Mouse (Mus musculus) heart, adult 8-10 months (tissue): ENCODE results near the gene Itsn2. TPM values are rescaled to one million over a fixed set of nuclear protein-coding genes. Genes with fewer than 3 reads are reported as not detected.
"Not testable (repeated sequence)": the region's sequence is repeated elsewhere in the genome, so short reads cannot be mapped to it uniquely, and the experiment has no call there.

Experiments
- DNase-seq: peaks from one replicate; pipeline ENCODE4 v3.0.0; 2022; ENCODE audit warnings: low spot score
- total RNA-seq, 4 experiments: library from RNA; stranded (reverse); gene quantifications; 2 replicates each; pipeline ENCODE4 v1.2.4; 2022

Gene Itsn2
- 10 to 100 TPM; 37.7 to 43.4 (median 42.4) TPM for total RNA-seq

GRCm38 (mm10) chr12:4592541-4593165 is at the start of gene Itsn2, which contains the start of gene Gm3625:
Itsn2 (plus strand) TSS chr12:4592638.
Gm3625 (minus strand) TSS chr12:4592927.
- DNase-seq = peak; percentile 62

GRCm38 (mm10) chr12:4544400-4544919 is 48.0 kb upstream of the Itsn2 start:
- no peak for DNase-seq

DNA sequence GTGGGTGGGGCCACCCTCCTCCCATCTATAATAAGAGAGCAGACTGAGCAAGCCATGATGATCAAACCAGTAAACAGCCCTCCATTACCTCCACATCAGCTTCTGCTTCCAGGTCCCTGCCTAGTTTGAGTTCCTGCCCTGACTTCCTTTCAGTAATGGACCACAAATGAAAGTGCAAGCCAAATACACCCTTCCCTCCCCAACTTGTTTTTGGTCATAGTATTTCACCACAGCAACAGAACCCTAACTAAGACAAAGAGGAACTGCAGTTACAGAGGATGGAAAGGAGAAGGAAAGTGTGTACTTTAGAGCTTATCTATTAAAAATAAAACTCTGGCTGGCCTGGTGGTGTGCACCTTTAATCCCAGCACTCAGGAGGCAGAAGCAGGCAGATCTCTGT is 47.0 kb upstream of the Itsn2 start:
- no peak for DNase-seq

- DNase-seq = peak; percentile 58
These were observed 45.9 kb upstream of the Itsn2 start for GRCm38 (mm10) chr12:4546491-4546890.

- no peak for DNase-seq
These were observed 44.9 kb upstream of the Itsn2 start for GRCm38 (mm10) chr12:4547557-4547956.

DNA sequence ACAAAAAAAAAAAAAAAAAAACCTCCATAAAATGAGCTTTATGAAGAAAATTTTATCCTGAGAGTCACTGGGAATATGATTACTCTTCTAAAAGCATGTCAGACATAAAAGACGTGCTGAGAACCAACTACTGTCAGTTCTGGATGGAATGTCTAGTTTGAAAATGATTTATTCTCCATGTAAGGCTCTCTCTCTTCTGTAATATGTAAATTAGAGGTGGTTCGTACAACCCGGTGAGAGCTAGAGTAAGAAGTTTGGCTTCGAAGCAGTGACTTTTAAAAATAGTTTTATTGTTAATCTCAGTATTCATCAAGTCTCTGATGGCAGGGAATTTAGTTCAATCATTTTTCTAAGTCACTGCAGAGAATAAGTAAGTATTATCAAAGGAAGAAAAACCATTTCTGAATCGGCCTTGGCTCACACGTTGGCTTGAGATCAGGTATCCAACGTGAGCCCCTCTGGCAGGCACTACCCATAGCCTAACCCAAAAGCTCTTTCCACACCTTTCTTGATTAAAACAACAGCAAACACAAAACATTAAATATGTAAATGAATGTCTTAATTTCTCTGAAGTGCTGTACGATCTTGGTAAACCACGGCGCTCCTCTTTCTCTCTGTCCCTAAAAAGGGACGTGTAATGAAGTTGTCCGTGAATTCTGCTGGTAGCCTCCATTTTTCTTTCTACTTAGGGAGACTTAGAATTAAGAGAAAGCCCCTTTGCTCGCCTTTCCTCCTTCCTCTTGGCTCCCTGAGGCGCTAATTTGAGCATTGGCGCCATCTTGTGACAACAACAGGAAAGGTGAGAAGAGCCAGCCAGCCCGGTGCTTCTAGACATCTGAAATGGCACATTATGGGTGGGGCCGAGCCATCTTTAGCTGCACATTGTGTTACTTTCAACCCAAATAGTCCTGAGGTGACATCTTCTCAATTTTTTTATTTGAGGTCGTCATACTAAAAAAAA is 44.1 kb upstream of the Itsn2 start:
- peak; percentile 70 for DNase-seq

- DNase-seq = not testable (repeated sequence)
These were observed 38.7 kb upstream of the Itsn2 start for GRCm38 (mm10) chr12:4553704-4554103.

- no peak for DNase-seq
These were observed 37.0 kb upstream of the Itsn2 start for GRCm38 (mm10) chr12:4555451-4555850.

DNA sequence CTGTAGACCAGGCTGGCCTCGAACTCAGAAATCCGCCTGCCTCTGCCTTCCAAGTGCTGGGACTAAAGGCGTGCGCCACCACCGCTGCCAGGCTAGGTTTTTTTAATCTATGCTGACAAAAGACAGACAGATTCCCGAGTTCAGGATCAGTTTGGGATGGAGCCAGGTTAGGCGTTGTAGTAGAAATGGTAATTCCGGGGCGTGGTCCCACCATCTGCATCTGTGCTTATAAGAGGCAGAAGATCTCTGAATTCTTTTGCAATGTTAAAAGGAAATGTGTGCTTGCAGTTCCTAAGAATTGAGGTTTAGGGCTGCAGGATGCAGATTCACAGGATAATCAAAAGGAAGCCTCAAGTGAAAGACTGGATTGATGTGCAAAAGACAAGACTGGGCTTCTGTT is 35.5 kb upstream of the Itsn2 start:
- DNase-seq = no peak

DNA sequence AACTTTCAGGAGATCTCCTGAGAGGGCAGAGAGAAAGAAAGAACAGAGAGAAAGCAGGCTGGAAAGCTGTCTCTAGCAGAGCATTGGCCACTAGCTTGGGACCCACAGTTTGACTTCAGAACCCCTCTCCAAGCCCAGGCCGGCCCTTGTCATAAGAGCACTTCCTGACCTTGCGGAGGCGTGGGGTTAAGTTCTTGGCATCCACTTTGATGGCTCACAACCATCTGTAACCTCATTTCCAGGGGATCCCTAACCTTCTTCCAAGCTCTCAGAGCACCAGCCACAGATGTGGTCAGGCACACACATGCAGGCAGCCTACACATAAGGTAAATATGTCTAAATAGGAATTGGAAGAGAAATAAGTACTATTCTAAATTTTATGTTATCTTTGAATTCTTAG is 35.0 kb upstream of the Itsn2 start:
- no peak for DNase-seq

DNA sequence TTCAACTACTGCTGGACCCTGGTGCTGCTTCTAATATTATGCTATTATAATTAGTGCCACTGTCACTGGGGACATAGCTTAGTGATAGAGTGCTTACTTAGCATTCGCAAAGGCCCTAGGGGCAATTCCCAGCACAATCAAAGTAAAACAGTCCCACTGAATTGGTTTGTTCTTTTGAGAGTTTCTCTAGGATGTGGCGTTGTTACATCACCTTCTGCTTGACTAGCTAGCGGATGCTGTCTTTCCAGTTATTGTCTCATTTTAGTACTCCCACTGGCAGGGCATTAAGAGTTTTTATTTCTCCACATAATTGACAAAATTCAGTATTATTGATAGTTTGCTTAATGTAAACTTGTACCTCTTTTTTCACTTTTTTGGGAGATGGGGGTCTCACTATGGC is 34.4 kb upstream of the Itsn2 start:
- DNase-seq = no peak

DNA sequence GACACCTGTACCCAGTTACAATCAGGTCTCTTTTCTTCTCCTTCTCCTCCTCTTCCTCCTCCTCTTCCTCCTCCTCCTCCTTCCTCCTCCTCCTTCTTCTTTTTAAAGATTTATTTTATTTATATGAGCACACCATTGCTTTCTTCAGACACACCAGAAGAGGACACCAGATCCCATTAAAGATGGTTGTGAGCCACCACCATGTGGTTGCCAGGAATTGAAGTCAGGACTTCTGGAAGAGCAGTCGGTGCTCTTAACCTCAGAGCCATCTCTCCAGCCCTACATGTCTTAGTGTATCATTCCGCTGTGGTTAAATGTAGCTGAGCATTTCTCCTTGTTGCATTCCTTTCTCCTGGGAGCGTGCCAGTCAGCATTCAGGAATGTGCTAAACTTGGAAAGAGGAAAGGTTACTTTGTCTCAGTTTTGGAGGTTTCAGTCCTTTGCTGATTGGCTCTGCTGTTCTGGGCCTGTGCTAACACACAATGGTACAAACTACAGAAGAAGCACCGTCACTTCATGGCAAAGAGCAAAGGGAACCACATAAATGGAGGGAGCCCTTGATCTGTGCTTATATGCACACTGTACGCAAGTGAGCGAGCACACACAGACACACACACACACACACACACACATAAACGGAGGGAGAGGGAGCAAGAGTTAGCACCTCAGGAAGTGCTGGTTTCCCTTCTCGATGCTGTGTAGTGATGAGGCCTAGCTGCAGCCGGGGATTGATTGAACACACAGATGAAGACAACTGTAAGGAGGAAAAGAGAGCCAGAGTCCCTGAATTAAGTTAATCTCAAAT is 33.8 kb upstream of the Itsn2 start:
- no peak for DNase-seq

- peak; percentile 42 for DNase-seq
These were observed 20.6 kb upstream of the Itsn2 start for GRCm38 (mm10) chr12:4571864-4572263.

DNA sequence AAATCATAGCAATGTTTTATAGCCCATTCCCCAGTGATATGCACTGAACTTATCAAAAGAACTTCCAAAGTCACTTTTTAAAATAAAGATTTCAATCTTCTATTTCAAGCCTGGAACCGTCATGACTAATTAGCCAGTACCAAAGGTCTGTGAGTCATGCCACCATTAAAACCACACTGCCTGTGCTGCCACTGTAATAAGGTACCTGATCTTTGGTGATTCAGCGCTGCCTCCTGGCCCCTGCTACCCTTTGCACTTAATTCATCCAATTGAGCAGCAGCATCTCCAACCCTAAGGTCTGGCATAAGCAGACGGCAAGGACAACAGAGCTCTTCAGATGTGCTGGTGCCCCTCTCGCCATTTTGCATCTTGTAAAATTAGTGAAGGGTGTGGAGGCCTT is 18.4 kb upstream of the Itsn2 start:
- no peak for DNase-seq

DNA sequence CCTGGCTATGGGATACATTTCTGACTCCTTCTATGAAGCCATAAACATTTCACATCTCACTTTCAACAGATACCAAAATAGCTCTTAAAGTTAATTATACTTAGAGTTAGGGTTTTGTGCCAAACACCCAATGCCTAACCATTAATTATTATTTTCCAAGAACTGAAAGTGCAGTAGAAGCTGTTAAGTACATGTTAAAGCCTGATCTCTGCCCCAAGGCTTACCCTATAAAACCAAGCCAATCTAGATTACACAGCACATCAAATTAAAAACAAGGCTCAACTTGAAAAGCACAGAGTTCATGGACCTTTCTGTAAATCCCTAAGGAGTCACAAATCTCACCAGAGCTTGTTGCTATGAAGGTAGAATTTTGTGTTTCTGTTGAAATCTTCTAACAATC is 10.1 kb upstream of the Itsn2 start:
- no peak for DNase-seq

DNA sequence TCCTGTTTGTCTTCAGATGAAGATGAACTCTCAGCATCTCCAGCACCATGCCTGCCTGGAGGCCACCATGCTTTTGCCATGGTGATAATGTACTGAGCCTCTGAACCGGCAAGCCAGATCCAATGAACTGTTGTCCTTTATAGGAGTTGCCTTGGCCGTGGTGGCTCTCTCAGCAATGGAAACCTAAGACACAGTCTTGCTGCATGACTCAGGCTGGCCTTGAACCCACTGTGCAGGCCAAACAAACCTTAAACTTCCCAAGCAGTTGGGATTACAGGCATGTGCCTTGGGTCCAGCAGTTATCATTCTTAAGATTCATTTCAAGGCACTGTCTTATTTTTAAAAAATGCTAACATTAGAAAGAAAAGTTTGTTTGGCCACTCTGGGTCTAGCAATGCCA is 4.6 kb upstream of the Itsn2 start:
- DNase-seq = no peak

DNA sequence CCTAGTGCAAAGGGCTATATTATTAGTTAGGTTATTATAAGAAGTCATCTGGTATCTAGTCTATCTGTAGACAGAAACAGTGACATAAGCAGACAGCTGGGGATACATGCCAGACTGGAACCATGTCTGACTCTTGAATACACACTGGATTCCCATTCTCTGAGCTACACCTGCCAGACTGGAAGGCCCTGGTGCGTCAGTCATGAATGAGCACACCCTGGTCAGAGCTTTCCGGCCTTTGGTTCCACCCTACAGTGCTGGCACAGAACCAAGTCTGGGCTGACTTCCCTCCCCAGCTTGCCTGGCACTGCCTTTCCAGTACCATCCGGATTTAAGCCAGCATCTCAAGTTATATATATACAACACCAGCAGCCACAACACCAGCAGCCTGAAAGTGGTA is 3.8 kb upstream of the Itsn2 start:
- peak; percentile 10 for DNase-seq

DNA sequence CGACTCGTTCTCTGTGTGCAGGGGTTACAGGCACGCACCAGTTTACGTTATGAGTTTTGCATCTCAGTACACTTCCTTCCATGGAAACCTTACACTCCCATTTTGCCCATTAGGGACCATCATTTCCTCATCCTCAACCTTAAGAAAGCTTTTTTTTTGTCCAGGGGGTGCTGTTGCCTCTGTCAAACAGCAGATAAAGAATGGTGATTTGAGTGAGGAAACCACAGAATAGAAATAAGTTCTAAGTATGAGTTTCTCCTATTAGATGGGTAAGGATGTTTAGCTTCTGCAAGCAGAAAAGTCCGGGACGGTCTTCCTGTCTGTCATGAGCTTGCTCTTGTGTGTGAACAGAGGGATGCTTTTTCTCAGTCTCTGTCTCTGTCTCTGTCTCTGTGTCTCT is 413 bp upstream of the Itsn2 start:
- DNase-seq = no peak

GRCm38 (mm10) chr12:4593166-4593929 is 910 bp downstream of the Itsn2 start:
- DNase-seq = peak; percentile 20

DNA sequence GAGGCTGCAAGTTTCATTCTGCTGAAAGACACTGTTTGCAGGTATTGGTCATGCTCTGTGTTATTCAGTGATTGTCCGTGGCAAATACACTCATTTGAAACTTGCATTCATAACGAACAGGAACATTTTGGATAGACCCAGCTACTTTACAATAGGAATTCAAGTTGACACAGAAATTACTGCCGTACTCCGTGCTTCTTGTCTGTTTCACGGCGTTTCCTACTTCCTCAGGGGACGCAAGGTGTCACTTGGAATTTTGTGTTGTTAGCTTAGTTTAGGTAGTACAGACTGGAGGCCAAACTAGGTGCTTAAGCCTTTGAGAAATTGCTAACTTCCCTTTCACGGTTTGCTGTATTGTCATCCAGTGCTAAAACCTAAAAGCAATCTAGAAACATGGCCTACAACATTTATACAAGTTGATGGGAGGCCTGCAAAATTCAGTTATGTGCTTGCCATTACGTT is 1.5 kb downstream of the Itsn2 start:
- DNase-seq = no peak

DNA sequence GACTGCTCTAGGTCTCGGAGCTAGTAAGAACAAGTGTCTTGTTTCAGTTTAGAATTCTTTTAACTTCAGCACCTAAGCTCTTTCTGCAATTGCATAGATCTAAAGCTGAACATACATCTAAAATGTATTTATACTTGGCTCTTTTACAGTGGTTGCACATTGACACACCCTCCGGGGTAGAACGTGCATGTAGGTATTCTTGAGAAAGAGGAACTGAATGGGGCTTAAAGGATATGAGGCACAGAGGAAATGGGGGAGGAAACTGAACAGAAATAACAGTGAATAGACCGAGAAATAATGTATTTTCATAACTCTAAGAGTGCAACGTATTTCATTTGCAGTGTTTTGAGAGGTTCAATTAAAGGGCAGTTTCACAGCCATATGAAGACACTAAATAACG is 2.6 kb downstream of the Itsn2 start:
- DNase-seq = no peak
